Mouse (Mus musculus) kidney, postnatal 25 days (tissue): ENCODE measurements around the gene Dock4.
A peak's percentile ranks its signal among the peaks of the same experiment; 100 is the strongest.

Experiments used
- DNase-seq, 2 experiments: peaks; one replicate each; pipeline ENCODE4 v3.0.0; 2021; ENCODE audit warnings: mixed read lengths in 2 of 2

The Dock4 gene

DNA sequence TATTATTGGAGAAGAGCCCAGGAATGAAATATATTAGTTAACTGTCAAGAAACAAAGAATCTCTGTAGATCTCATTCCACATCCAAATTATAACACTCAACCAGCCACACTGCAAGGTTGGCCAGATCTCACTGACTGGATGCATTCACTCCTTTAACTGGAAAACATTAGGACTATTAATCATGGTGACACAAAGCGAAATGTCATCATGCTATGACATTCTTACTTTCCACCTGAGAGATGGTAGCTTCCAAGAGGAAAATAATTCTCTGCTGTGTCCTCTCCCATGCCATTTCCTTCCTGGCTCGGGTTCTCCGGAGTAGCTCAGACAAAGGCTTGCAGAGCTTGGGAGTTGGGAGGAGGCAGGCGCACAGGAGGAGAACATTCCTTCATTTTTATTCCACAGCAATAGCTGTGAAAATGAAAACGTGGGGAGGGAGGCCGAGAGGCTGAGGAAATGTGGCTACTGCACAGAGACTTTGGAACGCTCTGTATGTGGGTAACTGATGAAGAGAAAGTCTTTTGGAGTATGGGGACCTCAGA, 17.0 kb downstream of the Dock4 start:
- peak; percentile 50 to 57 for DNase-seq

DNA sequence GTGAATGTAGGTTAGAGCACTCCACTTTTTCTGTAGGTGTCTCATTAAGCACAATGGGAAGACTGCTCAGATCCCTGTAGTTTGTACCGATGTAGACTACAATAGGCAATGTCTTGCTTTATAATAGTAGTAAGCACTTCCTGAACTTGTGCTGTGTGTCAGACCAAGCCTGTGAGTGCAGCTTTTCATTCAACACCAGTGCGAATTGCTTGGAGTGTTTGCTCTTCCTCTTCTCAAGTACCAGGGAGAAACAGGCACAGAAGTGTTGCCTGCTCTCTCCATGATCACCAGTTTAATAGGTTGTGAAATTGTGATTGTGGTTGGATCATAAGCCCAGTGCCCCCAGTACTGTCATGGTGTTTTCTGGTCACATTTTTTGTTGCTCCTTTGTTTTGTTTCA, 18.1 kb downstream of the Dock4 start:
- no peak for DNase-seq

DNA sequence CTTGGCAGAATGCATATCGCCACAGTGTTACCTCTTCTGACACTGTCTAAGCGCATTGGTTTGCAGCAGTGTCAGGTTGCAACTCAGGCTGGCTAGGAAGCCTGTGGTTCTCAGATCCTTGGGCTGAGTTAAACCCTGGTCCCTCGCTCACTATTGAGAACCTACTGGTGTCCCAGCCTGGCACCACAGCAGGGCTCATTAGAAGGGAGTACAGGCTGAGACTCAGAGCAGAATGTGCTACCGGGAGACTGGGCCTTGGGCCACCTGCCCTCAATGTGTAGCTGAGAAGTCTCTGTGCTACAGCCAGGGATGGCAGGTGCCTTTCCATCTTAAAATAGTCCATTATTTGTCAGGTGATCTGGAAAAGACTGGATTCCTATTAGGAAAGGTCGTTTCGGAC, 18.5 kb downstream of the Dock4 start:
- DNase-seq = no peak

DNA sequence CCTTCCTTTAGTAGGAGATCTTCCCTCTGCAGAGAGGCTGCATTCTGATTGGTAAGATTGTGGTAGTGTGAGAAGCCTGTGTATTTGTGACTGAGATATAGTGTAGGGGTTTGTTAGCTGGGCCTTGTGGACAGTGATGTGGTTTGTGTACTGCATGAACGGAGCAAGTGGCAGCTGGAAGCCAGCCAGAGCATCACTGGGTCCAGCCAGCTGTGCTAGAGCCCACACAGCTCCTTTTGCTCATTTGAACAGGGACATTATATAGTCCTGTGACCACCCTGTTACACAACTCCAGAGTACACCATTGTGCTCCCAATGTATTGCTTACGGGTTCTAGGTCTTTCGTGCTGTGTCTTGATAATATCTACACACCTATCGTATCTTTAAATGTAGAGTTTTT, 22.5 kb downstream of the Dock4 start:
- DNase-seq = no peak

DNA sequence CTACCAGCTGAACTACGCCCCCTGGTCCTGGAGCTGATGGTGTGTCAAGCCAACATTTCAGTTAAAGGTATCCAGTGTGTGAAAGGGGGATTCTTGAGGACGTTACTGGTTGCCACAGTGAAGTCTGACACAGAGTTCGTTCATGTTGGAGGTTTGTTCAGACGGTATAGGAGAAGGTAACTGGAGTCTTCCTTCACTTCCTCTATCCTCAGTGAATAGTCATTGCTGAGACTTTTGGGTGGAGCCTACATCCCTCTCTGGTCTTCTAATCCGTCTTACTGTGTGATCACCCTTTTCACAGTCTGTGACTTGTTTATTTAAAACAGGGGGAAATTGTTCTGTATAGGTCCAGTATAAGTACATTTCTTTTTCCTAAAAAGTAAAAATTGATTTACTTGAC, 23.3 kb downstream of the Dock4 start:
- DNase-seq = no peak

DNA sequence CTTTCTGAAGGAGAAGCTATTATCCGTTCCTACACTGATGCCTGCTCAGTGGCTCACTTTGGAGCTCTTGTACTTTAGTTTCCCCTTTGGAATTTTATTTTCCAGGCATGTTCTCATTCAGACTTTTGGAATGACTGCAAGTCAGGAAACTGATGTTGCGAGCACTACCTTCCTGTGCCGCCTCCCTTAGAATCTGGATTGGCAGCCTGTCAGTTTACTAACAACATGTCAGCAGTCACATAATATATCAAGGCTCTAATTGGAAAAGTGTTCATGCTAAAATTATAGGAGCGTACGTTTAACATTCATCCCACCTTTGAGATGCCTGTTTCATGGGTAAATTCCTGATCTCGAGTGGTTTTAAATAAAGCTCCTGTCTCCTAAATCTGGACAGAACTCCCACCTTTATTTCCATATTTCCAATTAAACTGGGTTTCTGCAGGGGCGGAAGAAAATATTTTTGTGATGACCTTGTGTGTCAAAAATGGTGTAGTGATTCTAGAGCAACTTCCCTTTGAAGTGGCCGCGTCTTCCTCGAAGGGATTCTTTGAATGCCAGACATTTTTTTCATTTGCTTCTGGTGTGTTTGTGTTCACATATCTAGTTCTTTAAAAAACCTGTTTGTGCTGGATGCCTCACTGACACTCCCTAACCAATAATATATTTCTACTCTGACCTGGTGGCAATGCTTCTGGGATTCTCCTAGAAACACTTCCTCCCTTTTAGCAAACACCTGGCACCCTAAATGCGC, 26.1 kb downstream of the Dock4 start:
- DNase-seq = peak in 1 of 2 experiments; percentile 47

DNA sequence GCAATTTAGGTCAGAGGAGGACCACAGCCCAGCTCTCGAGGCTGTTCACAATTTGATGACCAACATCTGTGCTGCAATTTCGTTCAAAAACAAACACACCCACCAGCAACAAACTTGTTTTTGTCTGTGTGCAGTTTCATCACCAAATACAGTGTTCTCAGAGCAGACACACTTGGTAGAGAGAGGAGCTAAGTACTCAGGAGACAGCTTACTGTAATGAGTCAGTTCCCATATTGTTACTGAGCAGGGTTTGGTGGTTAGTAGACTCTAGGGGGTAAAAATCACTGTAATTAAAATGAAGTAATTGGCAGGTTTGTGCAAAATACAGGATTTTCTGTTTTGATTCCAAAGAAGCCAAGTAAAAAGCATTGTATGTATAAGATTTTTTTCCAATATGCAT, 28.0 kb downstream of the Dock4 start:
- DNase-seq = no peak

DNA sequence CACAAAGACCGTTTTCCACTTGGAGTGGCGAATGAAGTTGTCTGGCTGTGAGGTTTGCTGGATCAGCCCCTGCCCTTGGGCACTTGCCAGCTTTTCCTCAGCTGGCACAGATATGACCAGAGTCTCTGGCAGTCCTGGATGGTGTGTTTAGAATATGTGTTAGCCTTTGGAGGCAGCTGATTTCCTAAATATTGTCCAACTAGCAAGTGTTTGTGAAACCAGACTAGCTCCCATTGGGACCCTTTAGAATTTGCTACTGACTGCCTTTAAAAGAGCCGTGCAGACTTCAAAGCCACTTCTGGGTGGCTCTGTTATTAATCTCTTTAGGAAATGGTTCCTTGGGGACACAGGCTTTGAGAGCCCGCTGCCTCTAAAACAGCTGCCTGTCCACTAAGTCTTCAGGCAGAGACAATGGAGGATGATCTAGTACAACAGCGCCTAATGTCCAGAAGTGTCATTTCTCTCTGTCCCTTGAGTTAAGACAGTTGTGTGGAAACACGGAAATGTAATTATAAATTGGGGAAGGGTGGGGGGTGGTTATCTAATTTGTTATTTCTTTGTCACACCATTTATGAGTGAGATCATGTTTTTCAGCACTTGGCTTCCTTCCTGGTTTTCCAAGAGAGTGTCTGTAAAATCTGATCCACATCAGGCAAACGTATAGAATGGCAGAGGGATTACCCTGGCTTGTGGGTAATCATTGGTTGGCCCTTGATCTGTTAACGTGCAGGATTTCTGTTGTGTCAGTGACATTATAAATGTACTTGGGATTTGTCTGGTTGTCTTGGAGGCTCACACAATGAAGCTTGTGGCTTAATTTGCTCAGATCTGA, 32.1 kb downstream of the Dock4 start:
- peak; percentile 50 to 55 for DNase-seq

DNA sequence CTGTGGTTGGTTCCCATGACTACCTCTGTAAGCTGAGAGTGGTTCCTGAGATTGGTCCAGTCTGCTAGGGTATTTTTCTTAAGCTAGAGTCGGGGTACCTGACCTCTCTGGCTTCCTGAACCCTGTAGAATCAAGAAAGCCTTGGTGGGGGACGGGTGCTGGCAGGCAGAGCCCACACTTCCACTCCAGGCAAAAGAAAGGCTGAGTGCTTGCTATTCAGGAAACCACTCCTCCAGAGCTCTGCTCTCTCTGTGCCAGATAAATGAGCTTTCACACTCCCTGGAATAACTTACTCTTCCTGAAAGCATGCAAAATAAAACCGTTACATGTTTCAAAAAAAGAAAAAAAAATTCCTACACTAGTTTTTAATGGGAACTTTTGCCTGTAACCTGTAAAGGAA, 38.5 kb downstream of the Dock4 start:
- peak in 1 of 2 experiments; percentile 48 for DNase-seq

DNA sequence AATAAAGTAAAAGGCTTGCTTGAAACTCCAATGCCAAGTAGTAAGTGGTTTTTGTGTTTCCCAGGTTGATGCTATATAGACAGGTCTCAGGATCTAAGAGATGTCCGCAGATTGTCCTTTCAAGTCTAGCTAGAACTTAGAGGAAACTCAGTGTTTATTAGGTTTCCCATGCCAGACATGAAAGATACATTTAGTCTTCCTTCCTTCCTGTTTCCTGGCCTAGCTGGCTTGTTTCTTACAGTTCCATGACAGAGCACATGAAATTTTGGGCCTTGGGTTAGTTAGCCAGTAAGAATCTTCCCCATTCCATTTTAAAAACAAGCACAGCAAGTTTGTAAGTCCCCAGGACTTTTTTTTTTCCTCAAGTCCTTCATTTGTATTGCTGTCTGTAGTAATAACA, 39.5 kb downstream of the Dock4 start:
- DNase-seq = no peak

DNA sequence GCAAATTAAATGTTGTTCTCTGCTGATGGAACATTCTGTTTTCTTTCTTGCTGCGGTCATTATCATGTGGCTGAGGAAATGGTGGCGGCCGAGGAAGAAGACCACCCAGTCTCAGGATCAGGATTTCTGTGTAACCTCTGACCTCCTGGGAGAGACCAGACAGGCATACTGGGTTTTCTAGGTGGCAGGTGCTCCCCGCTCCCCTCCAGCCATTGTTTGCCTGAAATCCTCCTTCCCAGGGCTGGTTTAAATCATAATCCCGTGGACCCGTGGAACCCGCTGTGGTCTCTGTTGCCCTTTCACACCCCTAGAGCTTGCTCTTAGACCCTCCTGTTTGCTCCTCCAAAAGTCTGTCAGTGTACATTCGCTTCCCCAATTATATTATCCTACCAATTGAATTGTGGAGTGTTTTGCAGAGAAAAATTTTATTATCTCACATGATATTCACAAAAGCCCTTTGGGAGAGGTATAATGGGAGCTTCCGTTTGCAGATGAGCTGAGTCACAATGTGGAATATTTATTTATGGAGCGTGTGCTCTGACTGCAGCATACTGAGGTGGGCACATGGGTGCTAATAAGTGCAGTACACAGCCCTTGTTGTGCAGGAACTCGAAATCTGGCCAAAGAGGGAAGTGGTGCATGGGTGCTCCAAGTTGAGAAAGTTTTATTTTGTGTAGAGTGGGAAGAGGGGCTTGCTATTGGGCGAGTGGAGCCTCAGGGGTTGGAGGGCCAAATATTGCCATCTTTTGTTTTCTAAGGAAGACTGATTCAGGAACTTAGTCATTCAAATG, 40.5 kb downstream of the Dock4 start:
- DNase-seq = no peak

DNA sequence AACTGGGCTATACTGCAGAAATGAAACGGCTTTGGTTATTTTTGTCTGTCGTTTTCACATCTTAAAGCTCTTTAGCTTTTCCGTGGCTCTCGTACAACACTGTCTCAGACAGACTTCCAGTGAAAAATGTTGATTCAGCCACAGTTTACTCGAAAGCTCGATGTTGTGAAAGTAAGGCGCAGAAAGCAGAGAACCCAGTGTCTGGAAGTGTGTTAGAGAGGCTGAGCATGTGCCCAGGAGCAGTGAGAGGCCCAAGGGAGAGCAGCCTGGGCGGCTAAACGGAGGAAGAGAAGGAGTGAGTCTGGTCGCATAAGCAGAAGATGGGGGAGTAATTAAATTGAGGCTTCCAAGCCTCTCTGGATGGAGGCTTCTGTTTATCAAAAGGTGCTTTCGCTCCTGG, 50.6 kb downstream of the Dock4 start:
- DNase-seq = no peak

DNA sequence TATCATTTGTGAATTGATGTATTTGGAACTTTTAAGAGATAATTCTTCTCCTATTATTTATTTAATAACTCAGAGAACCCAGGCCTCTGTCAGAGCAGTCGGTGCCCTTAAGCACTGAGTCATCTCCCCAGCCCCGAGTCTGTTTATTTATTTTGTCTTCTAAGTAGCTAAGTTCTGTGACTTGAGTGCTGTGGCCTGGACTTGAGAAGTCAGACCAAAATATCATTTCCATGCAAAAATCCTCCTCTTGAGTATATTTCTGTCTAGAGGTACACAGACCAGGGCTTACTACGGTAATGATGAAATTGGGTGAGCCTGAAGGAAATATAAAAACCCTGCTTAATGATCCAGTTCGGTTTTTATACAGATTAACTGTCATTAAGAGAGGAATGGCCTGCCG, 52.1 kb downstream of the Dock4 start:
- DNase-seq = no peak

DNA sequence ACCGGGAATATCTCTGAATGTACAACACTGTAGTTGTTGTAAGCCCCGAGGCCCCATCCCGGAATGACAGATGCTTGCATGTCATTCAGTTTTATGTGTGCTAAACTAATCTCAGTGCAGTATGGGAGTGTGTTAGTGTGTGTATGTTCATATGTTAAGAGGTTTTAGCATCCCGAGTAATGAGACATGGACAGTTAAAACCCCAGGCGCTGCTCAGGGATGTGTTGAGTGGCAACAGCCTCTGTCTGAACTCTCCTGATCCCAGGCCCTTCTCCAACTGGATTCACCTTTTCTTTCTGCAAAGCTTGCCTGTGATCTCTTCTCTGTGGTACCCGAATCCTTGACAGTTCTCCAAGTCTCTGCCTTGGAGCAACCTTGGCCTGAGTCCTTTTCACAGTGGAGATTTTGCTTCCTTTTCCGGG, 52.5 kb downstream of the Dock4 start:
- DNase-seq = no peak

DNA sequence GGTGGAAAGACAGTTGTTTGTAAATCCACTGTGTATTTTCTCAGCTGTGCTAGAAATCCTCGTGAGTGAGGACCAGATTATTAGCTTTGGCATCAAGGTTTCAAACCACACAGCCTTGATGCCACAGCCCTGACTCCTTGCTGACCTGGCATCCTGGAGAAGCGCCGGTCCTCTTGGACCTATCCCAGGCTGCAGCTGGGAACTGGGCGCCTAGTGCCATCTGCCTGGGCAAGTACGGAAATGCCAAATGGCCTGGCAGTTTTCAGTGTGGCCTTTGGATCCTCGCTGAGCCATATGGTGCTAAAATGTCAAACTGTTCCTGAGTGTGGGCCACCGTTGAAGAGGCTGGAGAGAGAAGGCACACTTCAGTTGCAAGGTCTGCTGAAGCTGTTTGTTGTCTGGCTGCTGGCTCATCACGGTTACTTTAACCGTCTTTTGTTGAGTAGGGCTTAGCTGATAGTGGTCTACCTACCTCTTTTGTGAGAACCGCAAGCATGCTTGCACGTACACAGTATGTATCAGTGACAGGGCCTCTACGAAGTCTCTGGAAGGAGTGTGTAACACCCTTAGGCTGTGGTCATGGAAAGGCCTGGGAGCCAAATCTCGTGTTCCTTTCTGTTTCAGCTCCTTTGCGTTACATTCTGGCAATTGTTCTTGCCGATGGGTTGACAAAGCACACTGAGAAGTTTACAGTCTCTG, 53.3 kb downstream of the Dock4 start:
- peak; percentile 21 to 51 for DNase-seq

DNA sequence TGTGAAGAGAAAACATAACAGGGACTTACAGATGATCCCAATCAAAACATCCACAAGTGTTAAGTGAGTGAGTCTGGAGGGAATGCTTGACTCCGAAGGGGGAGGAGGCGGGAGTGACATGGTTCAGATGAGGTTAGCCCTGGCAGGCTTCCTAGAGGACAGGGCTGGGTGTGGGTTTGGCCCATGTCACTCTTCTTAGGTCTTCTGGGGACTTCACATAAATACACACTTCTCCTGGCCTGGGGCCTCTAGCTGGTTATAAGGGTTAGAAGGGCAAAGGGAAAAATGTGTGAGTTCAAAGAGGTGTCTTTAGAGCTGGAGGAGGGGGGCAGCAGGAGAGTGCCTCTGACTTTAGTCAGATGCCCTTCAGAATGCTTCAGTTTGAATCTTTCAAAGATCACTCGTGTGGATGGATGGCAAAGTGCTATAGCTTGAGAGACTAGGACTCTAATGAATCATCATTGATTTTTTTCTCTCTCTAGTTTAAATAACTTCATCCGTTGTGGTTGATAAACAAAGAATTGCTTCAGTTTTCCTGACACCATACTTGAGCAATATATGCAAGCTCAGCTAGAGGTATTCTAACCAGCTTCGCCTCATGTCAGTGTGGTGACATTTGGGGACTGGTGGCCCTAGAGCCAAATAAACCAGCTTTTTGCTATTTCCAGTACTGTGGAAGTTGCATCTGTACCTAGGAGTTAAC, 54.0 kb downstream of the Dock4 start:
- DNase-seq = peak; percentile 45 to 57

DNA sequence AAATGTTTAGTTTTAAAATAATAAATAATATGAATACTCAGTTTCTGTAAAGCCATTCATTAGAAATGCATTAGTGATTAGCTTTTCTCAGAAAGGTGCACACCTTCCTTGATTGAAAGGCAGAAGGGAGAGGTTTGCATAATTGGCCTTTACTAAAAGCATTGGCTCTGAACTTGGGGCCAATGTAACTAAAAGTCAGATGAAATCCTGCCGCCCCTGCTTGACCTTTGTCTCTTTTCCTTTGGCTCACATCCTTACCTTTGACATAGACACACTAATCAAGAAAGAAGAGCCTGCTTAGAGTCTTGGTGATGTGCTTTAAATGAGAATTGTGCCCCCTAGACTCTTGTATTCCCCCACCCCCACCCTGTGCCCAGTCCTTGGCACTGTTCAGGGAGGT, 55.4 kb downstream of the Dock4 start:
- DNase-seq = no peak

DNA sequence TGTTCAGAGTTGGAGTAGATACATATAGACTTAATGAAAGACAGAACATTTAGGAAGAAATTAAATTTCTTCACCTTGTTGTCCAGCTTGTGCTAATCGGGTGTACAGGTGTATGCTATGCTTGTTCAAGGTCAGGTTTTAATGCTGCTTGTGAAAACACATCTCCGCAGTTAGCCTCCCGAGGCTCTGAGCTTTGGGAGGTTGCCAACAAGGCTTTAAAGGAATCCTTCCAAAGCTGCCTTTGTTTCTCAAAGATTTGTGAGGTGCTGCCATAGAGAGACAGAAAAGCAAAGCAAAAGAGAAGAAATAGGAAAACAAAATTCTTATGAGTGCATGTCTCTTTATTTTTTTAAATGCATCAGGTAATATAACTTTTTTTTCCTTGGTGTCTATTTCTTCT, 57.8 kb downstream of the Dock4 start:
- DNase-seq = peak in 1 of 2 experiments; percentile 28

DNA sequence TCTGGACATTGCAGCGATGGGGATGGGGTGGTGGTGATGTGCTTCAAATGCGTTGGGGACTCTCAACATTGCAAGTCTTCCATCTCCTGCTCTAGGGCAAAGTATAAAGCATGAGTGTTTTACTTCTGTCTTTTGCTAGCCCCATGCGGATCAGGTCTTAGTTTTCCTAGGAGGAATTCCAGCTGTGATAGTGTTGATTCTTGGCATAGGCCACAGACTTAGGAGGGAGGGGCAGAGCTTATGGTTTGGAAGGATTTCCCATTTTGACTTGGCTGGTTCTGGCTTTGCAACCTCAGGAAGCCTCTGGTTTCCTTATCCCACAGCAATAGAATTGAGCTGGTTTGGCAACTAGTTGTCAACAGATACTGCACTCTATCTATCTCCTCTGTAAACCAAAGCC, 58.9 kb downstream of the Dock4 start:
- no peak for DNase-seq

DNA sequence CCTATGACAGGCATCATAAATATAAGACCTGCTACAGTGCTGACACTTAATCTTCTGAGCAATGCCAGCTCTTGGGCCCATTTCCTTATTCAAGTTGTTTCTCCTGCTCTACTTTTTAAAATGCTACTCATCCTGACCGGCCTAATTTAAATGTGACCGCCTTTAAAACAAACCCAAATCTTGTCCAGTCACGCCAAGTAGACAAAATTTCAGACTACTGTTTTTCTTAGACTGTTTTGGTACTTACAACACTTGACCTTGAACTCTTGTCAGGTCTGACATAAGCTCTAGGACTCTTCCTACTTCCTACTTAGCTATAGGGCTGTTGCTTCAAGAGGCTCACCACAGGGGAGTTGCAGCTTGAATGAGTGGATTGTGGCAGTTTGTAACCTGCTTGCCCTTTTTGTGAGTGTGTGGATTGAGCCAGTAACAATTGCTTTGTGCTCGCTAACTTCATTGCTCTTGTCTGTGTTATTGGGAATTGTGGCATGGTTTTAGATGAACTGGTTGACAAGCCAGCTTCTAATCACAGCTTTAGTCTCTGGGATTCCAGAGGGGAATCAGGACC, 62.2 kb downstream of the Dock4 start:
- DNase-seq = no peak

DNA sequence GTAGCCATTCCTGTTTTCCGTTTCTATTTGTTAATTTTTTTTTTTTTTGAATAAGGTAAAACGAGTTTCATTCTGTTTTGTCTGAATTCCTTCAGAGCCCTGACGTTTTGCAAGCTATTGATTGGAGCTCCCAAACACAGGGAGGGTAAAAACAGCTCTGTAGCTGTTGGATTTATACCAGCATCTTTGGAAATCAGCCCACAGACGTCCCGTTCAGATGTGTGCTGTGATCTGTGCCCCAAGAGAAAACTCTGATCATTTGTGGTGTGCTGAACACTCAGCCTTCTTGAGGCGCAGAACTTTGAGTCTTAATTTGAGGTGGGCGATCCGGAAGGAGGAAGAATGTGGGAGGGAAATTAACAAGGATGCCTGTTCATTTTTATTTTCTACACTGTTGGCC, 62.7 kb downstream of the Dock4 start:
- no peak for DNase-seq
